Mouse (Mus musculus) gastrocnemius, postnatal 14 days (tissue): ENCODE data around the gene Foxf2. TPM values are rescaled to one million over a fixed set of nuclear protein-coding genes. Genes with fewer than 3 reads are reported as not detected.
A peak's percentile ranks its signal among the peaks of the same experiment; 100 is the strongest.

Source experiments
- DNase-seq: peaks from one replicate; pipeline ENCODE4 v3.0.0; 2021; ENCODE audit warnings: mixed read lengths
- intact Hi-C: fragments of 180-260 bp; cut with DNase I; formaldehyde crosslinking; loops from one replicate; pipeline ENCODE4 v1.15.1; 2025; ENCODE audit warnings: low total_unique reads
- long read RNA-seq, 2 experiments: library from polyadenylated mRNA; stranded (forward); transcript quantifications; one replicate each; pipeline ENCODE4 v2.0.0; 2021
- total RNA-seq, 2 experiments: library from RNA; stranded (reverse); gene quantifications; 2 replicates each; pipeline ENCODE4 v1.2.3; 2021

The Foxf2 gene
- under 1 TPM in 1 of 2 experiments, not detected in 1; 0.16 TPM for total RNA-seq
- long read RNA-seq, experiment 1, result 0 reads
- long read RNA-seq, experiment 2, result 0 reads

GRCm38 (mm10) chr13:31625333-31626101 lies at the start of gene Foxf2:
TSS of gene Foxf2 (plus strand) at chr13:31625816.
- DNase-seq, result peak; percentile 35
- intact Hi-C loops, result loop anchor here (5.0 to 10.0 kb wide), 3 partner anchors 418 to 731 kb away; no protein-coding TSS in a partner anchor

- intact Hi-C loops, result no loop called here
- DNase-seq, result no peak
Measured at GRCm38 (mm10) chr13:31576696-31577095, 48.9 kb upstream of the Foxf2 start.

GRCm38 (mm10) chr13:31577576-31577975 lies 48.0 kb upstream of the Foxf2 start:
- DNase-seq, result no peak
- intact Hi-C loops, result no loop called here

GRCm38 (mm10) chr13:31578389-31578788 lies 47.2 kb upstream of the Foxf2 start:
- intact Hi-C loops, result no loop called here
- DNase-seq, result no peak

GRCm38 (mm10) chr13:31579866-31580265 lies 45.8 kb upstream of the Foxf2 start:
- intact Hi-C loops, result no loop called here
- no peak for DNase-seq

GRCm38 (mm10) chr13:31587341-31587740 lies 38.3 kb upstream of the Foxf2 start:
- no peak for DNase-seq
- intact Hi-C loops, result no loop called here

GRCm38 (mm10) chr13:31599576-31599975 lies 26.0 kb upstream of the Foxf2 start:
- intact Hi-C loops, result no loop called here
- DNase-seq, result no peak

GRCm38 (mm10) chr13:31603964-31604363 lies 21.7 kb upstream of the Foxf2 start:
- DNase-seq, result no peak
- intact Hi-C loops, result no loop called here

- no peak for DNase-seq
- intact Hi-C loops, result loop anchor here (5.0 kb wide), 1 partner anchor 533 kb away; no protein-coding TSS in a partner anchor
Measured at GRCm38 (mm10) chr13:31614724-31615465, 10.7 kb upstream of the Foxf2 start.

GRCm38 (mm10) chr13:31615561-31616165 lies 10.0 kb upstream of the Foxf2 start:
- no peak for DNase-seq
- intact Hi-C loops, result loop anchor here (5.0 kb wide), 1 partner anchor 533 kb away; no protein-coding TSS in a partner anchor

- DNase-seq, result no peak
- intact Hi-C loops, result loop anchor here (5.0 kb wide), 1 partner anchor 536 kb away; no protein-coding TSS in a partner anchor
Measured at GRCm38 (mm10) chr13:31618001-31618400, 7.6 kb upstream of the Foxf2 start.

- intact Hi-C loops, result loop anchor here (5.0 kb wide), 1 partner anchor 536 kb away; no protein-coding TSS in a partner anchor
- peak; percentile 66 for DNase-seq
Measured at GRCm38 (mm10) chr13:31618416-31618815, 7.2 kb upstream of the Foxf2 start.

GRCm38 (mm10) chr13:31618919-31619655 lies 6.5 kb upstream of the Foxf2 start:
- intact Hi-C loops, result loop anchor here (5.0 kb wide), 1 partner anchor 537 kb away; no protein-coding TSS in a partner anchor
- DNase-seq, result no peak

- intact Hi-C loops, result loop anchor here (5.0 to 10.0 kb wide), 3 partner anchors 538 to 725 kb away; no protein-coding TSS in a partner anchor
- DNase-seq, result no peak
Measured at GRCm38 (mm10) chr13:31619826-31620498, 5.7 kb upstream of the Foxf2 start.

- DNase-seq, result no peak
- intact Hi-C loops, result loop anchor here (10.0 kb wide), 2 partner anchors 626 to 726 kb away; no protein-coding TSS in a partner anchor
Measured at GRCm38 (mm10) chr13:31620499-31620847, 5.1 kb upstream of the Foxf2 start.

GRCm38 (mm10) chr13:31620937-31621336 lies 4.7 kb upstream of the Foxf2 start:
- intact Hi-C loops, result loop anchor here (10.0 kb wide), 2 partner anchors 626 to 726 kb away; no protein-coding TSS in a partner anchor
- DNase-seq, result no peak

GRCm38 (mm10) chr13:31621741-31622140 lies 3.9 kb upstream of the Foxf2 start:
- no peak for DNase-seq
- intact Hi-C loops, result loop anchor here (10.0 kb wide), 2 partner anchors 627 to 727 kb away; no protein-coding TSS in a partner anchor

GRCm38 (mm10) chr13:31622371-31622770 lies 3.2 kb upstream of the Foxf2 start:
- DNase-seq, result no peak
- intact Hi-C loops, result loop anchor here (10.0 kb wide), 2 partner anchors 628 to 728 kb away; no protein-coding TSS in a partner anchor
